Mouse (Mus musculus) midbrain, embryonic 11.5 days (tissue): ENCODE measurements around the gene Map3k1. TPM values are rescaled to one million over a fixed set of nuclear protein-coding genes. Genes with fewer than 3 reads are reported as not detected.
"Not testable (repeated sequence)": the region's sequence is repeated elsewhere in the genome, so short reads cannot be mapped to it uniquely, and the experiment has no call there.

ENCODE experiments used
- ATAC-seq: fragments of 200-750 bp; cut with Nextera tagmentation; 2 replicates; pipeline ENCODE4 v1.8.0; 2017; ENCODE audit warnings: moderate TSS enrichment, moderate library complexity; ENCODE audit not compliant: low FRiP score
- DNase-seq: peaks from one replicate; pipeline ENCODE4 v3.0.0; 2015; ENCODE audit warnings: low spot score; ENCODE audit errors: missing footprints
- H3K27ac ChIP-seq: fragments of 300-500 bp; sonication (generic); 2 replicates; pipeline ENCODE4 v1.5.1; 2014; ENCODE audit warnings: low read depth, low read length
- H3K27me3 ChIP-seq: fragments of 300-500 bp; sonication (generic); 2 replicates; pipeline ENCODE4 v1.6.1; 2014; ENCODE audit warnings: mild to moderate bottlenecking, low read length, moderate library complexity, mixed read lengths; ENCODE audit not compliant: control insufficient read depth, insufficient read depth
- H3K36me3 ChIP-seq: fragments of 300-500 bp; sonication (generic); 2 replicates; pipeline ENCODE4 v1.6.1; 2014; ENCODE audit warnings: mild to moderate bottlenecking, low read length, moderate library complexity, mixed read lengths; ENCODE audit not compliant: control insufficient read depth, insufficient read depth
- H3K4me1 ChIP-seq: fragments of 300-500 bp; sonication (generic); 2 replicates; pipeline ENCODE4 v1.6.1; 2014; ENCODE audit warnings: low read length; ENCODE audit not compliant: control insufficient read depth, insufficient read depth
- H3K4me2 ChIP-seq: fragments of 300-500 bp; sonication (generic); 2 replicates; pipeline ENCODE4 v1.6.1; 2014; ENCODE audit warnings: mild to moderate bottlenecking, moderate library complexity
- H3K4me3 ChIP-seq: fragments of 300-500 bp; sonication (generic); 2 replicates; pipeline ENCODE4 v1.5.1; 2014; ENCODE audit warnings: low read depth, low read length
- H3K9ac ChIP-seq: fragments of 300-500 bp; sonication (generic); 2 replicates; pipeline ENCODE4 v1.6.1; 2014; ENCODE audit warnings: low read length
- H3K9me3 ChIP-seq: fragments of 300-500 bp; sonication (generic); 2 replicates; pipeline ENCODE4 v1.6.1; 2016; ENCODE audit warnings: low read length; ENCODE audit not compliant: control insufficient read depth
- WGBS: fragments of 180-500 bp; shearing (Covaris S2); extraction: QIAGEN DNeasy Blood & Tissue Kit; methylation state at CpG from one replicate; pipeline ENCODE4 v1.1.7; 2014; 5-methylcytosine and 5-hydroxymethylcytosine counted together
- polyA plus RNA-seq: library from polyadenylated mRNA; unstranded; fragments of >200 nt; fragmentation: Nextera tagmentation; extraction: Ambion mirVana; gene quantifications from 2 replicates; pipeline ENCODE4 v1.2.1, GENCODE M21; 2014

The Map3k1 gene
- polyA plus RNA-seq, 1 experiment from 2014 or later: 12.0 TPM

GRCm38 (mm10) chr13:111703952-111704351 lies 104.8 kb downstream of the Map3k1 start:
- H3K27ac ChIP-seq, H3K4me3 ChIP-seq, H3K27me3 ChIP-seq, H3K9me3 ChIP-seq, ATAC-seq, H3K4me1 ChIP-seq, H3K9ac ChIP-seq, DNase-seq, H3K4me2 ChIP-seq: not testable (repeated sequence)
- 89% methylated on average over 4 of the region's 4 CpGs for WGBS
- peaks cover 12% of the 10 kb centered on the region for H3K36me3 ChIP-seq

- H3K9me3 ChIP-seq: no peaks in the 10 kb centered on the region
- no peak overlapping the region for H3K4me2 ChIP-seq
- WGBS: 98% methylated on average over 10 of the region's 10 CpGs
- no peak overlapping the region for H3K4me3 ChIP-seq
- no peak overlapping the region for H3K27ac ChIP-seq
- H3K4me1 ChIP-seq: no peaks in the 10 kb centered on the region
- H3K36me3 ChIP-seq: peaks cover 11% of the 10 kb centered on the region
- ATAC-seq (no peak), DNase-seq (no peak)
- H3K9ac ChIP-seq: no peak overlapping the region
- H3K27me3 ChIP-seq: no peaks in the 10 kb centered on the region
These were observed 105.4 kb downstream of the Map3k1 start for GRCm38 (mm10) chr13:111703396-111703795.

Other genes starting within 250 kb of the Map3k1 start
- not detected in 2 replicates for gene Gm10198, start 216.2 kb downstream of the Map3k1 start, polyA plus RNA-seq
- 25.6 and 29.9 TPM in 2 replicates for gene Mier3, start 128.0 kb downstream of the Map3k1 start, polyA plus RNA-seq